ENCODE assay signal across 14 mouse cellular contexts in the genomic region with DNA sequence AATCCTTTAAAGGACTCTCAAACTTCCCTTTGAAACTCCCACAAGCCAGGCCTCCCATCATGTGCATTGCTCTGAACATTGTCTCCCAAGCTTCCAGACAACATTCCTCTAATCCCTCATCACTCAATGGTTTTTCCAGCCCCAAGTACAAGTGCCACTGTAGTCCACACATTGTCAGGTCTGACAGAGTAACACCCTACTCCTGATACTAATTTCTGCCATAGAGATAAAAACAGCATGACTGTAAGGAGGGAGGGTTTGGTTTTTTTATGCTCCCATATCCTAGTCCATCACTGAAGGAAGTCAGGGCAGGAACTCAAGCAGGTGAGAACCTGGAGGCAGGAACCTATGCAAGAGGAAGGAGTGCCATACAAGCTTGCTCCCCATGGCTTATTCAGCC.
"Had no signal": no experiment of that assay in that cellular context is flagged by ENCODE, and none has a peak within 500 bp of the region (broad histone marks: within the 10 kb centered on the region; RNA-seq: fewer than 3 reads in every experiment).

No protein-coding gene starts in this region.

- H3K27me3 ChIP-seq: limb, embryonic 15.5 days; neural tube, embryonic 13.5 days had no signal

- H3K9ac ChIP-seq: limb, embryonic 15.5 days; liver, embryonic 14.5 days; lung, embryonic 14.5 days; neural tube, embryonic 13.5 days had no signal

- H3K4me2 ChIP-seq: limb, embryonic 15.5 days; lung, embryonic 14.5 days; neural tube, embryonic 13.5 days had no signal

- H3K4me3 ChIP-seq: left cerebral cortex, adult 2 months; limb, embryonic 15.5 days; midbrain, embryonic 10.5 days; neural tube, embryonic 13.5 days had no signal

- DNase-seq: kidney, adult 8-10 months; kidney, postnatal 25 days; lung, embryonic 14.5 days; lung, postnatal 10 days; lung, postnatal 4 days; midbrain, embryonic 14.5 days; right cerebral cortex, postnatal 14 days; thymus, adult 18-20 months; thymus, postnatal 14 days had no signal

- H3K9me3 ChIP-seq: limb, embryonic 15.5 days; neural tube, embryonic 13.5 days had no signal

- H3K4me1 ChIP-seq: limb, embryonic 15.5 days; midbrain, embryonic 10.5 days; neural tube, embryonic 13.5 days had no signal

- H3K27ac ChIP-seq: left cerebral cortex, adult 2 months; limb, embryonic 15.5 days; liver, embryonic 14.5 days; midbrain, embryonic 10.5 days; neural tube, embryonic 13.5 days had no signal
